Mouse (Mus musculus): Measurements from ENCODE around the gene C2cd2l. TPM values are rescaled to one million over a fixed set of nuclear protein-coding genes. Genes with fewer than 3 reads are reported as not detected.
A peak's percentile ranks its signal among the peaks of the same experiment; 100 is the strongest.
"Not testable (repeated sequence)": the region's sequence is repeated elsewhere in the genome, so short reads cannot be mapped to it uniquely, and the experiment has no call there.

The C2cd2l gene
- total RNA-seq, 2 experiments from 2014 or later = 13.7 to 19.6 TPM

DNA sequence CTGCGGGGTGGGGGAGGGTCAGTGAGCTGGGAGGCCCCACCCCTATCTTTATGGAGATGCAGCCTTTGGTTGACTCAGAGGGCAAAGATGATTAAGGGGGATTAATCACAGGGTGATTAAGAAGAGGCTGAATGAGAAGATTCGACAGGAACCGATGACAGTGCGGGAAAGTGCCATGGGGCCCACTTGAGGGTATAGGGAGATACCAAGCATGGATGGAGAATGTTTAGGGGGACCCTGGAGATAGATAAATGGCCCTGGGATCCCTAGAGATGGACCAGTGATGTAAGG, 5.9 kb downstream of the C2cd2l start:
- DNase-seq = no peak

DNA sequence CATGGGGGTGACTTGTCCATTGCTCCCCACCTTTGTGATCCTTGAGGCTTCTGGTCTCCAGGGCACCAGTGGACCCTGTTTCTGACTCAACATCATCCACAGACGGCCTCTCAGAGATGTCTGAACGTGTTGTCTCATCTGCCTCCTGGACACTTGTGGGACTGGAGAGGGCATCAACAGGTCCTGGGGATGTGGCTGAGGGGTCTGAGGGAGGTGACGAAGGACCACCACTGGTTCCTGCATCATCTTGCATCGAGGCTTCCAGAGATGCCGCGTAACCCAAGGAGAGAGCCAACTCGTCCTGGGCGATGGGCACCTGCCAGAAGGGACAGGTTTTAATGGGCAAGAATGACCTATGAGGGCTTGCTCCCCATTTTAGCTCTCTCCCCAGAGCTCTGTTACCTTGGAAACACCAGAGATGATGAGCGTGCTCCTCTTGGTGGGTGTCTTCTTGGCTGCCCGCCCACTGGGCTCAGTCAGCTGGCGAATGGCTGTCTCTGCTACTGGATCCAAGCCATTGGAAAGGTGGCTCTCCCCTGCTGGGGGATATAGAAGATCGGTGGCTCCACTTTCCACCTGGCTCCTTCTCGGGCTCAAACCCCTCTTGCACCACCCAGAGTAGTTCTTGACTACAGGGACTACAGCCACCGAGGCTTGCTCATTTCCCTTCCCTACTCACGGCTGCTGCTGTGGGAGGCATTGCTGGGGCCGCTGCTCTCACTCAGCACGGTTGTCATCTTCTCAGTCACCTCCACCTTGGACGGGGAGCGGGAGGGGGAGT, 6.4 kb downstream of the C2cd2l start:
- DNase-seq = no peak

DNA sequence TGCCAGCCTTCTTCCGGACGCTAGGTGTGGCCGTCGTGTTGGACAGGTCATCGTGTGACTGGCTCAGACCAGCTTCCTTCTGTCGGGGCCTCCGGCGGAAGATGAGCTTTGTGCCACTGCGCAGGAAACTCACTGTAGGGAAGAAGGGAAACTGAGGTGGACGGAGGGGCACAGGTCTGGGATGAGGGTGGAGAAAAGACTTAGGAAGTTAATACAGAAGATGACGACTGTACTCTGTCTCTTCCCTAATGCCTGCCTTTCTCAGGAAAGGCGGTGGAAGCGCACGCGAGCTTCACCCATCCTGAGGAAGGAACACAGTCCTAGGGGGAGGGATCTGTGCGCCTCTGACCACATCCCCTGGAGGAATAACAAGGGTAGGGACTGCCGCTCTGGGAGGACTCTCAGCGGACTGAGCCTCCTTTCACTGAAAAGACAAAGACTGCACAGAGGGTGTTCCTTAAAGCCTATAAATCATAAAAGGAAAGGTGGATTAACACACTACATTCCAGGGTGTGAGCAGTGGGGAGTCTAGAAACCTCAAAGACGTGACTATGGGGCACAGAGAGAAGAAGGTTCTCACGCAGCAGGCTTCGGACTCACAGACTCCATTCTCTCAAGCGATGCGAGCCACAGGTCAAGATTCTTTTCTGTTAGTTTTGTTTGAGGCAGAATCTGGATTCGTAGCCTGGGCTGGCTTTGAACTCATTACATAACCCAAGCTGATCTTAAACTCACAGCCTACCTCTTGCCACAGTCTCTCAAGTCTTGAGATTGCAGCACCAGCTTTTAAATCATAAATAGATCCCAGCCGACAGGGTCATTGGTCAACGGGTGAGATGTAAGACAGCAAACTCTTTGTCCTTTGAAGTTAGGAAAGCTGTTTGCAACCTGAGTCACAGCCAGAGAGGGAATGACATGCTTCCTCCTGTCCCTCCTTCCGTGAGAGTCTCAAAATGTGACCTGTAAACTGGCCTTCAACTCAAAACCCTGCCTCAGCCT, 8.7 kb downstream of the C2cd2l start:
- DNase-seq = peak; percentile 57 to 84

DNA sequence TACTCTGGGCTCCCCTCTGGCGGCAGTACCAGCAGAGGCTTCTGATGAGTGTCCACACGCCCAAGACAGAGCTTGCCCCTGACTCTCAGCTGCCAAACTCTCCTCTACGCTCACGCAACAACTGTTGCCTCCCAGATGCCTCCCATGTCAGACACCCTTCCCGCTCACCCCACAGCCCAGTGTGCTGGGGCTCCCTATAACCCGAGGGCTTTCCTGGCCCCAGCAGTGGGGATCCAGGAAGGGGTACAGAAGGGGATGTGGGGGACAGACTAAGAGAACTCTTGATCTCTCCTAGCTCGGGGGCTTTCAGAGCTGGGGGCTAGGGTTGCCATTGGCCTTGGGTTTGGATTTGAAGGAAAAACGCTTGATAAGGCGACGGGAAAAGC, 9.3 kb downstream of the C2cd2l start:
- DNase-seq = no peak

DNA sequence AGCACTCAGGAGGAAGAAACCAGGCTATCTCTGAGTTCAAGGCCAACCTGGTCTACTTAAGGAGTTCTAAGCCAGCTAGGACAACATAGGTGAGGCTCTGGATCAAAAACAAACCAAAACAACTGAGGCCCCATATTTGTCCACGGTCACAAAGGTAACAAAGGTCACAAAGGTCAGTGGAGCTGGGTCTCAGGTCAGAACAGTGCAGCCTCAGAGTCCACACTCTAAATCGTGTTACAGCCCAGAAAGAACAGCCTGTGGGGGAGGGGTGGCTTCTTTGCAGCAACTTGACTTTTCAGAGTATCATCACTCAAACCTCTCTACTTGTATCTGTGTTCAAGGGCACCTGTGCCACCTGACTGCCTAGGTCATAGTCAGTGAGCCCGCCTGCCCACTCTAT, 10.3 kb downstream of the C2cd2l start:
- DNase-seq = no peak

DNA sequence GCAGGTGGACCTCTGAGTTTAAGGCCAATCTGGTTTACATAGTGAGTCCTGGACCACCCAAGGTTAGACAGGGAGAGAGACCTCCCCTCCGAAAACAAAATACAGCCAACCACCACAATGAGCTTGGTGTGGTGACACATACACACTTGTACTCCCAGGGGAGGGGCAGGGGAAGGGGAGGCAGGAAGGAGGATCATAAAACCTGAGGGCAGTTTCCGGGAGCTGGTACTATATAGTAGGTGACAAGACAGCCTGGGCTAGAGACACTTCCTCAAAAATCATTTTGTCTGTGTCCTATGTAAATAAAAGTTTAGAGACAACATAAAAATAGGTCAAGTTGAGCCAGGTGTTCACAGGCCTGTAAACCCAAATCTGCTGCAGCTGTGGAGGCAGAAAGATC, 12.8 kb downstream of the C2cd2l start:
- no peak for DNase-seq

DNA sequence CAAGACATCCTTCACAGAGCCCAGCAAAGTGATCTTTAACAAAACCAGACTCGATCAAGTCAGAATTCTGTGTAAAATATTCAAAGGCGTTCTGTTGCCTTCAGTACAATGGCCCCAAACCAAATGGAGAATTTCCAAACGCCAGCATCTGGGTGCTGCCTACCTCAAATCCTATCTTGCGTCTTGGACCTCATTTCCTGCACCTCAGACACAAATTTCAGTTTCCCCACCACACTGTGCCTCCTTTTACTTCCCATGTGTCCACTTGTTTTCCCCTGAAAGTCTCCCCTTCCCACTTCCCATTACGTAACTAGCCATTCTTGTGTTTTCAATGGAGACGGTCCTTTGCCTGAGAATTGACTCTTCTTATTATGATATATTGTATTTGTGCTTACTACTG, 13.6 kb downstream of the C2cd2l start:
- no peak for DNase-seq

DNA sequence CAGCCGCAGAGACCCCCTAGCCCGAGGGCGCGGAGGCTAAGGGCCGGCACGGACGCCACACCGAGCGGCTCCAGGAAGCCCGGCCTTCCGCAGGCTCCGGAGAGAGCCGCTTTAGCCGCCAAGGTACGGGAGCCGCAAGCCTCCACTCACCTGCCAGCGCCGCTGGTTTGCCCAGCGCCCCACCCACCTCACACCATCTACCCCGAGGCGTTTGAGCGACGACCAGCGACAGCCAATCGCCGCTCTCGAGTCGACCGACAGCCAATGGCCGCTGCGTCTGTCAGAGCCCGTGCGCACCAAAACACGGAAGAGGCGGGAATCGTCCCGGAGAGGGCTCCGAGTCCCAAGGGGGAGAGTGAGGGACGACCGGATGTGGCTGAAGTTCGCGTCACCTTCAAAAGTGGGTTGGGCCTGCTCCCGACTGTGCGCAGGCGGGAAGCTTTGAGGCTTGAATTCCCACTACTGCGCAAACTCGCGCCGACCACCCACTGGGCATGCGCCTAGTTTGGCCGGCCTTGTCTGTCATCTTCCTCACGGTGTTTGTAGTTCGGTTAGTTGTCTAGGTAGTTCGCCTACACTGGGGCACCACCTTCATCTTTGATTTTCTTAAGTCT, 14.5 kb downstream of the C2cd2l start, which contains the start of gene Hinfp:
TSS of gene Hinfp (minus strand) at position 206 of the 614 bp plus-strand sequence.
- DNase-seq = peak; percentile 99 to 100

DNA sequence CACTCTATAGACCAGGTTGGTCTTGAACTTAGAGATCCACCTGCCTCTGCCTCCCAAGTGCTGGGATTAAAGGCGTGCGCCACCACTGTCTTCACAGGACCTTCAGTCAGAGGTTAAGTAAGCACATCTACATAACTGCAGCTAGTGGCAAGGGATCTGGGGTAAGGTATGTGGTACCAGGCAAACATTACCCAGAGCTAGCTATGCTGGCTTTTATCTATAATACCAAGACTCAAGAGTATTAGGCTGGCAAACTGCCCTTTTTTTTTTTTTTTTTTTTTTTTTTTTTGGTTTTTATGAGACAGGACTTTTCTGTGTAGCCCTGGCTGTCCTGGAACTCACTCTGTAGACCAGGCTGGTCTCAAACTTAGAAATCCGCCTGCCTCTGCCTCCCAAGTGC, 20.1 kb downstream of the C2cd2l start:
- not testable (repeated sequence) for DNase-seq

DNA sequence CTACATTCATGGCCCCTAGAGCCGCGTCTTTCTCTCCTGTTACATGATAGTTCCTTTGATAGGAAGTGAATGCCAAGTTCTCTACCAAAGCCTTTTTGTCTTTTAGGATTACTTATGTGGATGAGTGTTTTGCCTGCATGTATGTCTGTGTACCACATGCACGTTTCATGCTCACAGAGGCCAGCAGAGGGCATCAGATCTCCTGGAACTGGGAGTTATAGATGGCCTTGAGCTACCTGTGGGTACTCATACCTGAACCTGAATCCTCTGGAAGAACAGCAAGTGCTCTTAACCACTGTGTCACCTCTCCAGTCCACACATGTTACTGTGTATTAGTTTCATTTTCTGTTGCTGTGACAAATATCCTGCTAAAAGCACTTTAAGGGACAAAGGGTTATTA, 27.6 kb downstream of the C2cd2l start:
- DNase-seq = peak; percentile 31 to 50

DNA sequence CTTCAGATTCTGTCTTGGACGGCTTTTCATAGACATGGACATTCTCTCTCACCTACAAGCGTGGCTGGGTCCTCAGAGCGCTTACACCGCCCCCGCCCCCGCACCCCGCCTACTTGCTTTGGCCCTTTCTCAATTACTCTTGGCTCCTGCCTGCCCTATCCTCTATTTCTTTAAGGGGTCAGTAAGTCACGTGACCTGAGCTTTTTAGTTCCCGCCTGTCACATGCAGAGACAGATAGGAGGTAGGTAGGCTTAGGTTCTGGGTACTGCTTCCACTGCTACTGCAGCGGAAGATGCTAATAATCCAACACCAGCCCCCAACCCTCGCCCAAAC, 31.2 kb downstream of the C2cd2l start:
- DNase-seq = no peak

DNA sequence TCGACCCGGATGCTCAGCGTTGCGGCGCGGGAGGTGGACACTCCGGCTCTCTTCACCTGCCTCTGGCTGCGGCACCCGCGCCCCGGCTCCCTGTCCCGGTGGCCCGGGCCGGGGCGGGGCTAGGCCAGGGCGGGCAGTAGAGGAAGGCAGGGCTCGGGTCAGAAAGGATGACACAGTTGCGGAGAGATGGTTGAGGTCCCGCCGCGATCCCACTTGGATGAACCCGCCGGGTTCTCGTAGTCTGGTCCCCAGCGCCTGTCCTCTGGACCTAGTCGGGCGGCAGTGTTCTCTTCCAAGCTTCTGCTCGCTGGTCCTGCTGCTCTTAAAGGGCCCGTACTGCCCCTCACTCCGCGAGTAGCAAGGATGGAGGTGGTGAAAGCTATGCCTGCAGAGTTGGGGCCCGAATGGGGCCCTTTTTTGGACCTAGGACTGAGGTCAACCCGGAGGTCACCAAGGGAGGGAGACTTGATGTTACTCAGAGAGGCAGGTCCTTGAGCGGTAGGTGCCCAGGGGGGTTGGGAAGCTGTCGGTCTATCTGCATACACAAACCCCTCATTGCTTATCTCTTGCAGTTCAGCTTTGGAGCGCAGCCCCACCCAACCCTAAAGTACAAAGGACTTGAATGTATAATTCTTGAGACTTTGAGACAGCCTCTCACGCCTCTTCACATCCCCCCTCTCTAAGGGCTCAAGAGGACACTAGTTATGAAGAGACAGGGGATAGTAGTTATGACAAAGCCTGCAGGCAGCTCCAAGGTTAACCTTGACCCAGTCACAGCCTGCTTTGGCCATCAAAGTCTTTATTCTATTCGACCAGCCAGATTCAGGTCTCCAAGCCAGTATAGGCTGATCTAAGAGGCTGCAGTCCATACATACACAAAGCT, 31.8 kb downstream of the C2cd2l start, which contains the start of gene Abcg4:
TSS of gene Abcg4 (minus strand) at position 540 of the 883 bp plus-strand sequence.
- peak in 1 of 2 experiments; percentile 41 for DNase-seq

DNA sequence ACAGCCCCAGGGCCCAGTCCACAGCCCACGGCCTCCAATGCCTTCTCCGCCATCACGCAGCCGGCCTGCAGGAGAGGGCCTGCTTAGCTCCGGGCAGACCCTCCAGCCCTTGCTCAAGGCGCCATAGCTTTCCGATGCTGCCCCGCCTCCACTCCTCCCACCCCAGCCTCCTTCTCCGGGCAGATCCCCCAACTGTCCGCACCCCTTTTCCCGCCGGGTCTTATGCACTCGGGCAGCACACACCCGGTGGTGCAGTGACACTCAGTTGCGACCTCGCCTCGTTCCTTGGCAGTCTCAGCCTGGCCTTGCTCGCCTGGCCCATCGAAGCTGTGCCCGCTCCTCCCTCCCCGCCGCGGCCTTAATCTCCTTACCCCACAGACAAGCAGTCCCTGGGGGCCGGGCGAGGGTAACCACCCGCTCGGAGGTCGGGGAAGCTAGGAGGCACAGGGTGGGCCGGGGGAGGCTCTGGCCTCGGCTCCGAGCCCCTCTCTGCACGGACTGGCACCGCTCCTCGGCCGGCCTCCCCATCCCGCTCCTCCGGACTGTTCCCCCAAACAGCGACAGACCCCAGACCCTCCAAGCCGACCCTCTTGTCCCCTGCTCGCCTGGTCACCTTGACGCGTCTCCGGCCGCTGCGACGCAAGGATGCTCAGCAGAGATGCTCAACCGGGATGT, 32.5 kb downstream of the C2cd2l start:
- no peak for DNase-seq

DNA sequence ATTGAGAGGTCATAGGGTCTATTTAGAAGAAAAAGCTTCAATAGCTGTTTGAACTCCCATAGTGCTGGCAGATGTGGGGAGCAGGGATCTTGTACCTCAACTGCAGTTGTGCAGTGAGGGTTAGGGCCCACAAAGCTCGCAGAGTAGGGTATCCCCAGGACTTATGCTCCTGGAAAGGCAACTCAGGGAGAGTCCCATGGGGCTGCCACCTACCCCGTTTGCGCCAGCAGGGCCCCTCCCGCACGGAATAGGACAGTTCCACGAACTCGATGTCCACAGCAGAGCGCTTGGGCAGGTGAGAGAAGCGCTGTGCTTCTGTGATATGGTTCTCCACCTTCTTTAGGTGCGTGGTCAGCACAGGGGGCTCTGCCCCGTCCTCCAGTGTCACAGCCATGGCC, 33.1 kb downstream of the C2cd2l start:
- no peak for DNase-seq

DNA sequence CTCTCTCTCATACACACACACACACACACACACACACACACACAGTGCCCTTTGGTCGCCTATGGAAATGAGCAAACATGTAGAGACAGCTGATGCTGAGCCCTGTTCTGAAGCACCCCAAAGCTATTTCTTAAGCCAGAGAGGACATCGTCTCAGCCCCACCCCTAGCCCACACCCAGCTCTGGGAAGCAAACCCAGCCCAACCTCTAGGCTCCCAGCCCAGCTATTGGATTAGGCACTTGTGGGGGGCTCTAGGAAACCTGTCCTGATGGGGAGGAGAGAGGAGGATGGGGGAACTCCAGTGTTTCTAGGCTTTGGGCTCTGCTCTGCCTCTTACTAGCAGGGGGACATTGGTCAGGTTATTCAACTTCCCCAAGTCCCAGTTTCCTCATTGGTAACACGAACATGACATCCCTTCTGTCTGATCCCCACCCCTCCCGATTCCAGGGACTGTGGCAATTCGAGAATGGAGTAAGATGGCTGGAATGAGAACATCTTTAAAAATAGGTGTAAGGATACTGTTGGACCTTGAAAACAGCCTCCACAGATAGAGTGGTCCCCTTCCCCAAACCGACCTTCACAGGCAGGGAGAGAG, 33.7 kb downstream of the C2cd2l start:
- DNase-seq = no peak

DNA sequence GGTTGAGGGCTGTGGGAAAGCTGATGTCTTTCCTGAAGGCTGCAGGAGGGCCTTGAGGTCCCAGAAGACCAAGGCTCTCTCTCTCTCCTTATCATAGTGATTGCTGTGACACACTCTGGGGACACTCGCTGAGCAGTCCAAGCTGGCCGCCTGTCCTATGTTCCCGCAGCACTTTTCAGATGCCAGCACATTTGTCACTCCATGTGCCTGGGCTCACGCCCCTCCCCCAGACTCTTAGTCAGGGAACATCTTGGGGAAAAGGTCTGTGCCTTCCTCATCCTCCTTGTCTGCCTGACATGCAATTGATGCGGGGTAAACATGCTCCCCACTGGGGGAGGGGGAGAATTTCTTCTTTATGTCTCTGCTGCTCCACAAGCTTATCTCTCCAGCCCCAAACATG, 36.9 kb downstream of the C2cd2l start:
- no peak for DNase-seq

DNA sequence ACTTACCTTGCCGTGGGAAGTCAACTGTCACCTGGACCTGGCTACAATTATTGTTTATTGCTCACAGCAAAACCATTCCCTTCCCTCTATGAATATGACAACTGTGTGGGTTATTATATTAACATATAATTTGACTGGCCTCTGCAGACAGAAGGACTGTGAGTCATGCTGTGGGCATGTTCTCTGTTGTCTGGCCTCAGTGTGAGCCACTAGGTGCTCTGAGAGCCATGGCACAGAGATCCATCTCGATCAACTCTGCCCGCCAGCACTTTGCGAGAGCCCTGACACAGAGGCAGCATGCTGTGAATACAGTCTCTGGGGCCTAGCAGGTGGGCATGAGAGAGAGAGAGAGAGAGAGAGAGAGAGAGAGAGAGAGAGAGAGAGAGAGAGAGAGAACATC, 50.1 kb downstream of the C2cd2l start:
- DNase-seq = no peak

DNA sequence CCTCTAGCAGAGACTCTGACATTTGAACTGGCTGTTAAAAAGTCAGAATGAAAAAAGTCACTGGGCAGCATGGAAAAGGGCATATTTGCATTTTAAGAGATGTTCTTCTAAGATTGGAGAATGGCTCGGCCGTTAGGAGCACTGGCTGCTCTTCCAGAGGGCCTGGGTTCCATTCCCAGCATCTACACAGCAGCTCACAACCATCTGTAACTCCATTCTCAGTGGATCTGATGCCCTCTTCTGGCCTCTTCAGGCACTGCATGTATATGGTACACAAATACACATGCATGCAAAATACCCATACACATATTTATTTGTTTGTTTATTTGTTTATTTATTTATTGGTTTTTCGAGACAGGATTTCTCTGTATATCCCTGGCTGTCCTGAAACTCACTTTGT, 51.0 kb downstream of the C2cd2l start:
- DNase-seq = peak; percentile 32 to 68

DNA sequence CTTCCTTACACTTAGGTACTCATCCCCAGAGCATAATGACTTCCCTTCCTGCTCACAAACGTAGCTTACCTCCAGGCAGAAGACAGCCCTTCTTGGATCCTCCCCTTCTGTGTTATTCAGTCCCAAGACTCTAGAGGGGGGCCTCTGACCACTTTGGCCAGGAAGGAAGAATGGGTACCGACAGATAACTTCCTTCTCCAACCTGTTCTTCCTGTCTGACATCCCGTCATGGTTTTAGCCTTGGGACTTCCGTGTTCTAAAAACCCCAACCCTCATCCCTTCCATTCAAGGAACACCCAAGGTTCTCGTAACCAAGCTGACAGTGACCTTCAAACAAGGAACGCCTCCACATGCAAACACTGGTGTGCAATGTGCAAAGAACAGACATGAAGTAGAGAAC, 51.7 kb downstream of the C2cd2l start, which contains the start of gene Nlrx1:
TSS of gene Nlrx1 (minus strand) at position 168 of the 400 bp plus-strand sequence.
- peak in 1 of 2 experiments; percentile 24 for DNase-seq

DNA sequence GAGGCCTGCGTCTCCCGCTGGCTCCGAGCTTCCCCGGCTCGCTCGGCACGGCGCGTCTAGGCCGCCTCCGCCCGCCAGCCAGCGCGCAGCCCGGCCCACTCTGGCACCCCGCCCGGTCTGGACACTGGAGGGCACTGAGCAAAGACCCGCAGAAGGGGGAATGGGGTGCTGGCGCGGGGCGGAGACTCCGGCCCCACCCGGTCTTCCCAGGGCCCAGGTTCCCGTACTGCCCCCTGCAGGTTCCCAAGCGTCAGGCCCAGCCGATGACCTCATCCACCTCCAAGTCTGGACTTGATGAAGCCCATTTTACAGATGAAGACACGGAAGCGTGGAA, 52.1 kb downstream of the C2cd2l start:
- peak; percentile 92 for DNase-seq

All from heart, adult 18-20 months (tissue).